Mouse (Mus musculus) layer of hippocampus, postnatal 25 days (tissue): ENCODE data around the gene Cmc1. TPM values are rescaled to one million over a fixed set of nuclear protein-coding genes. Genes with fewer than 3 reads are reported as not detected.

ENCODE experiments used
- DNase-seq, 2 experiments: peaks; one replicate each; pipeline ENCODE4 v3.0.0; 2022; ENCODE audit warnings: mixed read lengths in 2 of 2, low spot score in 1 of 2; ENCODE audit errors: extremely low spot score in 1 of 2
- total RNA-seq, 2 experiments: library from RNA; stranded (reverse); gene quantifications; 2 replicates each; pipeline ENCODE4 v1.2.3; 2021

Cmc1 gene
- total RNA-seq = 10 to 100 TPM in 1 of 2 experiments, 1 to 10 TPM in 1; 9.5 to 11.5 TPM

GRCm38 (mm10) chr9:118149407-118150402 lies at the start of gene Cmc1:
Gene Cmc1, minus strand, starts transcription at chr9:118150177.
- peak; percentile 76 to 79 for DNase-seq

- no peak for DNase-seq
Observed at GRCm38 (mm10) chr9:118198557-118198956, 48.6 kb upstream of the Cmc1 start.

GRCm38 (mm10) chr9:118196661-118197390 lies 46.8 kb upstream of the Cmc1 start:
- DNase-seq = no peak

GRCm38 (mm10) chr9:118193263-118193662 lies 43.3 kb upstream of the Cmc1 start:
- no peak for DNase-seq

GRCm38 (mm10) chr9:118191276-118191675 lies 41.3 kb upstream of the Cmc1 start:
- no peak for DNase-seq

- no peak for DNase-seq
Observed at GRCm38 (mm10) chr9:118188374-118188773, 38.4 kb upstream of the Cmc1 start.

- DNase-seq = no peak
Observed at GRCm38 (mm10) chr9:118187420-118187819, 37.4 kb upstream of the Cmc1 start.

GRCm38 (mm10) chr9:118186776-118187175 lies 36.8 kb upstream of the Cmc1 start:
- DNase-seq = no peak

- no peak for DNase-seq
Observed at GRCm38 (mm10) chr9:118179136-118180025, 29.4 kb upstream of the Cmc1 start.

GRCm38 (mm10) chr9:118176687-118177086 lies 26.7 kb upstream of the Cmc1 start:
- no peak for DNase-seq

- no peak for DNase-seq
Observed at GRCm38 (mm10) chr9:118175411-118175810, 25.4 kb upstream of the Cmc1 start.

- no peak for DNase-seq
Observed at GRCm38 (mm10) chr9:118173086-118173485, 23.1 kb upstream of the Cmc1 start.

- DNase-seq = no peak
Observed at GRCm38 (mm10) chr9:118168544-118168943, 18.6 kb upstream of the Cmc1 start.

- DNase-seq = no peak
Observed at GRCm38 (mm10) chr9:118167606-118168005, 17.6 kb upstream of the Cmc1 start.

- no peak for DNase-seq
Observed at GRCm38 (mm10) chr9:118161536-118161935, 11.6 kb upstream of the Cmc1 start.

- DNase-seq = no peak
Observed at GRCm38 (mm10) chr9:118159936-118160335, 10.0 kb upstream of the Cmc1 start.

- DNase-seq = no peak
Observed at GRCm38 (mm10) chr9:118158201-118158600, 8.2 kb upstream of the Cmc1 start.

GRCm38 (mm10) chr9:118157234-118157633 lies 7.3 kb upstream of the Cmc1 start:
- no peak for DNase-seq

GRCm38 (mm10) chr9:118154666-118155065 lies 4.7 kb upstream of the Cmc1 start:
- no peak for DNase-seq

- no peak for DNase-seq
Observed at GRCm38 (mm10) chr9:118151221-118151507, 1.2 kb upstream of the Cmc1 start.
